Mouse (Mus musculus): Measurements from ENCODE around the gene Ccr1.
"Not testable (repeated sequence)": the region's sequence is repeated elsewhere in the genome, so short reads cannot be mapped to it uniquely, and the experiment has no call there.

The Ccr1 gene

DNA sequence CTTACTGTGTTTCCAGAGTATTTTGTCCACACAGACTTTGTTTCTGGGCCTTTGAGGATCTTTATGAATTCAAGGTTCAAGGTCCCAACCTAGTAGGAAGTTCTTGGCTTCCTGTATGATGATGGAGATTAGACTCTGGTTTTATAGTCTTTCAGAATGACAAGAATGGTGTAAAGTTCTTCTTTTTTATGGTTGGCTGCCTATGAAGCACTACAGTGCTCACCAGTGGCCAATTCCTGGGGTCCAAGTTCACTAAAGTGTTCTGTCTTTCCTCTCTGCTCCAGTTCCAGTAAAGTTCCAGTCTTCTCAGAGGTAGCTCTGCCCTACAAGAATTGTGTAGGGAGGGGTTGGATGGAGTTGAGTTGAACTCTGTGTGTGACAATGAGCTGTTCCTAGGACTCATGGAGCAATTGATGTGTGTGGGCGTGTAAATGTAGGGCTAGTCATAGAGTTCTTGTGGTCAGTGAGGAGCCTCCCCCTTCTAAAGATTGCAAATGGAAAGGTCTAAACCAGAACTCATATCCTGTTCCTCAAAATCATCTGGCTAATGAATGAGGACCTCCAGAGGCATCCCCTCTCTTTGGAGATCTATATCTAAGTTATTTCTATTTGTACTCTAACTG lies at the start of gene Ccr1:
Ccr1 (minus strand) TSS at position 403 of the 623 bp plus-strand sequence.
- DNase-seq (ENCODE audit: low spot score in 2 of 2) = no peak

DNA sequence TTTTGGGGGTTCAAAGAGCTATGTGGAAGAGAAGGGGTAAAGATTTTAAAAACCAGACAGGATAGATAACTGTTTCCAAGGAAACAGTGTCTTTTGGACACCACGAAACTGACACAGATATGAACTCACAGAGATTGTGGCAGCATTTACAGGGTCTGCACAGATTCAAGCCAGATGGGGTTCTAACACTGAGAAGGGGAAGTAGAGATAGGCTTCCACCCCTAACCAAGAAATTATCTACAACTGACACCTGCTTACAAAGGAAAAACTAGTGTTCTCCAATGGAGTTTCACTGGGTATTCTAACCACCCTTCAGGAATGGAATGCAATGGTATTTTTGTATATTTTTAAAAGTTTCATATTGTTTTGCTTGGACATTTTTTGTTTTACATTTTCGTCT lies 47.6 kb upstream of the Ccr1 start:
- DNase-seq (ENCODE audit: low spot score in 2 of 2) = no peak

DNA sequence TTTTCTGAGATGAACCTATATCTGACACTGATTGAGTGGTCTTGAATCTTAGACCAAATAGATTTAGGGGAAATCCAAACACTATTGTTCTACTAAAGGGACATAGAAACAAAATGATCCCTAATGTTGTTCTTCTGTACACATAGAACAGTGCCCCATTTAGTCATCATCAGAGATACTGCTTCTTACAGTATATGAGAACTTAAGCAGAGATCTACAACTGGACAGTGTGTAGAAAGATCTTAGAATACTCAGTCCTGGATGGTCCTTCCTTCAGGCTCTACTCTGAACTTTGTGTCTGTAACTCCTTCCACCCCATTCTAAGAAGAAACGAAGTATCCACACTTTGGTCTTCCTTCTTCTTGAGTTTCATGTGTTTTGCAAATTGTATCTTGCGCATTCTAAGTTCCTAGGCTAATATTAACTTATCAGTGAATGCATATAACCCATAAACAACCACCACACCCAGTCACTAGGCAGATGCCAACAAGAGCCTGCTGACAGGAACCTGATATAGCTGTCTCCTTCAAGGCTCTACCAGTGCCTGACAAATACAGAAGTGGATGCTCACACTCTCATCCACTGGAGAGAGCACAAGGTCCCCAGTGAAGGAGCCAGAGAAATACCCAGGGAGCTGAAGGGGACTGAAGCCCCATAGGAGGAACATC lies 46.6 kb upstream of the Ccr1 start:
- DNase-seq (ENCODE audit: low spot score in 2 of 2) = peak in 1 of 2 experiments; percentile 24

DNA sequence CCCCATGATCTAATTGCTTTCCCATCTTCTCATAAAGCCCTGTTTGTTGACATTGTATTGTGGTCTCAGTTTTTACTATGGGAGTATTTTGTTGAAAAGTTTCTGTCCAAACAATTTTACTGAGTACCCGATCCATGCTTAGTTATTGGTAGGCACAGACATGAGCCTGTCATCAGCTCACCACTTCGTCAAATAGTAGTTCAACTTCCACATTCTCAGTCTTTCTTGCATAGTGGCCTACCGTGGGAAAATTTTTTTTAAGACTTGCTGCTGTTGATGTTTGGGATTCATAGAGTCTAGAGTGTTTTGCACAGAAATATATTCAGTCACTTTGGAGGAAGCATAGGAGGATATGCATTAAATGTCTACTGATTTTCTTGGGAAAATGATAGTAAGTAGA lies 44.8 kb upstream of the Ccr1 start:
- no peak for DNase-seq (ENCODE audit: low spot score in 2 of 2)

DNA sequence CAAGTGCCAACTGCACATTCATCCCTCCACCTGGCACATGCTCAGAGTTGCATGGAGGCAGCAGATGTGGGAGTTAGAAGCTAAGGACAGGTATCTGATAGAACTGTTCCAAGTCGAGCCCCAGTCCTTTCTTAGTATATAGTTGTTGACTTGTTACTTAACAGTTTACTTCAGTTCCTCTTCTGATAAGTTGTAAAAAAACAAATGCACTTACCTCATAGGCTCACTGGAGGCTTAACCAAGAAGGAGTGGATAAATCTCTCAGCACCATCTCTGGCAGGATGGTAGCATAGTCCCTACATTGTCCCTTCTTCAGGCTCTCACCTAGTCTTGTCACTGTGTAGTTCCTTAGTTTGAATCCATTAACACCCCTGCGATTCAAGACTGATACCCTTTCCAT lies 44.2 kb upstream of the Ccr1 start:
- no peak for DNase-seq (ENCODE audit: low spot score in 2 of 2)

DNA sequence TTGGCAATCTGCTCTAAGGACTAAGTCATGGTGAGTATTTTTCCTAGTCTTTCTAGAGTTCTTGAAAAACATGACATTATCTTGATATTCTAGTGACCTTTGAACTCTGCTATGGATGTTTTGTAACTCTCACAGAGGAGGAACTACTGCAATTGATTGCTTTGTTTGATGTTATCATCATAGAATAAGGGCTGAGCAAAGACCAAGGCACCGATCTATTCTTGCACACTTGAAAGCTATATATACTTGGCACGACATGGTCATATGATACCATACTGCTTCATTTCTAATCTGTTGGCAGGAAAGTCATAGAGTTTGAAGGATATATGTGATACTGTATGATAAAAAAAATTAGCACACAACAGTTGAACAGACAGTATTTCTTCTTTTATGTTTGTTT lies 31.3 kb upstream of the Ccr1 start:
- no peak for DNase-seq (ENCODE audit: low spot score in 2 of 2)

DNA sequence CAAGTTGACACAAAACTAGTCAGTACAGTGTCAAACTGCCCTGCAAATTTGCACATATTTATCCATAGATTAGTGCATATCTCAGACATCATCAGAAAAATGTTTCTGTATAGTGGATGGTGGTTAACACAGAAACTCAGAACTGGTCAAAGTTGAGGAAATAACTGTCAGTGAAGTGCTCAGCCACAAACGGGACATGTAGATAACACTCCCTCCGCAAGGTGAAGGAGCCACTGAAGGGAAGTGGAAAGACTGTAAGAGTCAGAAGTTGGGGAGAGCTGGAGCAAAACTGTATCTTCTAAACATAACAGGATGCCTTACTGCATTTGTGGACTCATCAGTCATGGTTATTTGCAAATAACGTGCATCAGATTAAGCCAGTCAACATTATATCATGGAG lies 29.2 kb upstream of the Ccr1 start:
- DNase-seq (ENCODE audit: low spot score in 2 of 2) = no peak

DNA sequence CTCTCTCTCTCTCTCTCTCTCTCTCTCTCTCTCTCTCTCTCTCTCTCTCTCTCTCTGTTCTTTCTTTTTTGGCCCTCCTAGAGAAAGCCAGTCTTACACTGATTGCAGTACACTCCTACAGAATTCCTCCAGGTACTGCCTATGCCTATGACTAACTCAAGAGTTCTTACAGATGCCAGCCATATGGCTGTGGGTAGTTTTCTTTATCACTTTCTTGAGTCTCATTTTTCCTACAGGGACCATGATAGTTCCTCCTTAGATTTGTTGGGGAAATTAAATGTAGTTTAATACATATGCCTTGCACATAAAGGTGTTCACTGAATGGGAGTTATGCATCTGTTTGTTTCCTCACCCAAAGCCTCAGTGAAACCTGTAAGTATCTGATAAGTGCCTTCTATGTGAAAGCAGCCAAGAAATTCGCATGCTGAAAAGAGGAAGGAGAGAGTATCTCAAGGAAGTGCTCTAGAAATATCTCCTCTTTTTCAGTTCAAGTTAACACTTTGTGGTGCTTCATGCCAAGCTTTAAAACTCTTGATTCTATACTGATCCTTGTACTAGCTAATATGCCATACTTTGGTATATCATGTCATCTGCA lies 22.9 kb upstream of the Ccr1 start:
- no peak for DNase-seq (ENCODE audit: low spot score in 2 of 2)

DNA sequence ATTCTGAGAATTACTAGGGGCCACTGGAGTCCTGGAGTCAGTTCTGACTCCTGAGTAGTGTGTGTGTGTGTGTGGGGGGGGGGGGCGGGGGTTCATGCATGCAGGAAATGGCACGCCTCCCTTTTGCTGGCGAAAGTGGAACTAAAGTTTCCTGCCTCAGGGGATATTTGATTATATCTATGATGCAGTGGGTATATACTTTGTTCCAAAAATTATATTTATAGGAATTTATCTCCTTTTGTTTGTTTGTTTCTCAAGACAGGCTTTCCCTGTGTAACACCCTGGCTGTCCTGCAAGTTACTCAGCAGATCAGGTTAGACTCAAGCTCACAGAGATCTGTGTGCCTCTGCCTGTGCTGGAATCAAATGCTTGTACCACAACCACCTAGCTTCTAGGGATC lies 21.2 kb upstream of the Ccr1 start:
- no peak for DNase-seq (ENCODE audit: low spot score in 2 of 2)

DNA sequence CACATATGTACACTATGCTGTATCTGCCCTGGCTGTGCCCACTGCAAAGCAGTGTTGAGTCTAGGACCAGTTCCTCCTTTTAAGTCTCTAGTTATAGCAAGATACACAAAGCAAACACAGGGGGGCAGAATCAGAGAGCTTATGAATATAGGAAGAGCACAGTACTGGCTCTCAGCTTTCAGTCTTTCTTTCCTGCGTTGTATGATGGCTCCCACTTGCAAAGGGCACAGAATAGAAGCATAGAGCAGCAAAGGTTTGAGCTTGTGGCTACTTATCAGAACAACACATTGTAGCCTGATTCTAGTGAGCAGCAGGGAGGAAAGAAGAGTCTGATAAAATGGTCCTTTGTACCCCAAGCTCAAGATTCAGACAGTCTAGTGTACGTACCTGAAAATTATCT lies 17.7 kb upstream of the Ccr1 start:
- DNase-seq (ENCODE audit: low spot score in 2 of 2) = peak in 1 of 2 experiments; percentile 38

DNA sequence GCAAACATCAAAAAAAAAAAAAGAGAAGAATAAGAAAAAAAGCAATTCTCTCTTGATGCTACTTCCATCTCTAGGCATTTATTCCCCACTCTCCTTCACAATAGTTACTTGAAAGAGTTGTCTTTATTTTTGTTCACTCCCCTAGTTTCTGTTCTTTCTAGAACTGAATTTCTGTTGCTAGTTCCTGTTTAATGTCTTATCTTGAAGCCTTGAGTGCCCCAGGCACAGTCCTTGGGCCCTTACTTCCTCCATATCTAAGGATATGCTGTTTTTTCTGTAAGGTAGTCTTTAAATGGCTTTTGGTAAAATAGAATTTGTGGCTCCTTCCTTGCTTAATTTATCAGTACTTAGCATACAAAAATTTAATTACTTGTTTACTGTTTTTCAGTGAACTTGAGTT lies 16.5 kb upstream of the Ccr1 start:
- DNase-seq (ENCODE audit: low spot score in 2 of 2) = no peak

DNA sequence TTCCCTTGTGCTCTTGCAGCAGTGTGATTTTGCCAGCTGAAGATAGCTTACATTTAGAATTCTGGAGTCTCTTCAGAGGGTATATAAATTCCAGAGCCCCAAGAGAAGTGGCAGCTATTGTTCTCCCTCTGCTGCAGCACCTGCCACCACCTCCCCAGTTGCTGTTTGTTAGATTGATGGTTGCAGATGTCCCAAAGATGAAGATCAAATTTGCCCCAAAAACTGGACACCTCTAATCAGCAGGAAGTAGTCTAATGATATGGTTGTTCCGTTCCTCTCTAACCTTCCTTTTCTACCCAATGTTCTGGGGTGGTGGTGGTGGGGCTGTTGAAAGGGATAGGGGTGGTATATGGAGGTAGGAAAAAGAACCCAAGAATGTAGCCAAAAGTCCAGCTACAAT lies 14.2 kb upstream of the Ccr1 start:
- no peak for DNase-seq (ENCODE audit: low spot score in 2 of 2)

DNA sequence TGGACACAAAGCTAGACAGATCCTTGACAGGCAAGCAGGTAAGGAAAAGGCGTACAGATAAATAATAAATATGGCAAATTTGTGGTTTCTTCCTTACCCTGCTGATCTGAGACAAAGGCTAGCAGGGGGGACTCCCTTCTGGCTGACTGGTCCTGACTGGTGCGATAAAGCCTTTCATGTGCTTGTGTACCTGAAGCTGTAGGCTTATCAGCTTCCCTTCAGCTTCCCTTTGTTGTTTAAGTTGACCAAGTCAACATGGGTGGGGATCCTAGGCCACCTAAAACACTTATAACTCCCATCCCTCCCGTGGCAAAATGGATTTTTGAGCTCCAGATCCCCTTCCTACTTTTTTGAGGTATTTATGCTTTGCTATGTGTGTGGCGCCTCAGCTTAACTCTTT lies 13.4 kb upstream of the Ccr1 start:
- DNase-seq (ENCODE audit: low spot score in 2 of 2) = no peak

DNA sequence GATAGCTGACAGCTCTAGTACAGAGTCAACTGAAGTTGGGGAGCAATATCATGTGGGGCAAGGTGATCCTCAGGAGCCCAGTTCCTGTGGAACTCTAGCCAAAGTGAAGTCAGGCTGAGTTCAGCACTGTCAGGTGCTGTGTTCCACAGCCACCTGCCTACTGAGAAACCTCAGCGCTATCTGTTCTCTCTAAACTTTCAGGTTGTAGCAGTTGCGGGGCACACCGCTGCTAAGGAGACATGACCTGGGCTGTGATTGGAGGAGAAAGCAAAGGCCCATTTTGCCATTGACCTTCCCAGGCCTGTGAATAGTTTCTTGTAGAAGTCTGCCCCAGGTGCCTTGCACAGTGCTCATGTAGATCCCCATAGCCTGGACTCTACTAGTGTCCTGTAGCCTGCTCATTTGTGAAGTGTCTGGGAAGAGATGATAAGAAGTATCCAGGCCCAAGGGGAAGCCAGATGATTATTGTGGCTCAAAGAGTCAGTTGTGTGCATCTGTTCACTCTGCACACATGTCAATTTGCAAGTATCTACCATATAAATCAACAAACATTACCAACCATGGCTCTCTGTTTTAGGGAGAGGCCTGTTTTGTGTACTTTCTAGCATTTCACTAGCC lies 12.5 kb upstream of the Ccr1 start:
- DNase-seq (ENCODE audit: low spot score in 2 of 2) = not testable (repeated sequence)

DNA sequence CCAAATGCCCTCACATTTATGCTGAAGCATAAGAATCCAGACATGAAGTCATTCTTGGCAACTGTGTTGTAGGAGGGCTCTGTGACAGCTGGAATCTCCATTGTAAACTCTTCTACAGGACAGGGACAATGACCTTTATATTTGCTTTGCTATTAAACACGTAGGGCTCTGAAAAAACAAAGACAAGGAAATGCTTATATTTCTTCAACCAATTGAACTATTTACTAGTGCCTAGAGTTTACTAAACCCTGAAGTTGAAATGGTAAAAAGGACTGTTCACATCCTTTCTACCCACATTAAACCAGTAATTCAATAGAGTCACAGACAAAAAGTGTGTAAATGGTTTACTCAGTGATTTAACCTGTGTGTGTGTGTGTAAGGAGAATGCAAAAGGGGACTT lies 9.8 kb upstream of the Ccr1 start, which contains the start of gene Ccr1l1:
Ccr1l1 (minus strand) TSS at position 101 of the 400 bp plus-strand sequence.
- DNase-seq (ENCODE audit: low spot score in 2 of 2) = no peak

DNA sequence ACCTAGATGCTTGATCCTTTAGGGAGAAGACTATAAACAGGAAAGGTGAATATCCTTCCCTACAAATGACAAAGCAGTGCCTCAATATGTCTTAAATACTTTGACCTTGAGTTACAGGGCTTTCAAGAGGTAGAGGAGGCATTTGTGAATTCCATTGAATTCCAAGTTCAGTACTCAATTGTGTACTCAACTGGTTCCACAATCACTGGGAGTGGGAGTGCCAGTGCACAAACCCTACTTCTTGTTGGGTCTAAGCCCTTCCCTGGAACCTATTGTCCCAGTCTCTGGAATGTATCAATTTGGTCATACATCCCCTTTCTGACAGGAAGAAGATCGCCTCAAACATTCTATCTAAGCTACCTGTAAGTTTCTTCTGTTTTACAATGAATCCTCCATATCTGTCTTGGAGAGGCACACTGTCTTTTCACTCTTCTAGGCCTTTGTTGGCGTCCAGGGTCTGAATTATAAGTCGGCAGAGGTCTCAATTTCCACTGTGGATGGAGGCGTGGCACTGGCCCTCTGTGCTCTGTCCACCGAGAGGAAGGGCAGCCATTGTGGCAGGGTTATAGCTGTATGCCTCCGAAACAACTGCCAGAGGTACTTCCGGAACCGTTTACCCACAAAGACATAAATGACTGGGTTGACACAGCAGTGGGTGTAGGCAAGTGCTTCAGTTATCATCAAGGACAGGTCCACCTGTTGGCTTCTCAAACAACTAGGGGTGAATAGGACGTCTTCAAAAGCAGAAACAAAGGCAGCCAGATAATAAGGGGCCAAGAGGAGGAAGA lies 8.6 kb upstream of the Ccr1 start:
- DNase-seq (ENCODE audit: low spot score in 2 of 2) = peak in 1 of 2 experiments; percentile 54

DNA sequence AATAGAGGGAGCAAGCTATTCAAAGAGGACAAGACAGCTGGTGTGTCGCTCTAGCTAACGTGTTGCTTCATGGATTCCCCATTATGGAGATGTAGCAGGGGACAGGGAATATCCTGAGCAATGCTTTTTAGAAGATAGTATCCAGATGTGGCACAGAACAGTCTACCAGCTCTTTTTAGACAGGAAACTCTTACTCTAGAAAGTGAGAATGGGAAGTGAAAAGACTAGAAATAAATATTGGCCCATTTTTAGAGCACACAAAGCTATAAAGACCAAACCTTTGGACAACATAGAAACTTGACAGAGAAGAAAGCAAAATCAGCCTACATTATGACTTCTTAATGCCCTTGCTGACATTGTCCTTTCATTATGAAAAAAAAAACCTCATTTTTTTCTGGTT lies 7.1 kb upstream of the Ccr1 start:
- DNase-seq (ENCODE audit: low spot score in 2 of 2) = no peak

DNA sequence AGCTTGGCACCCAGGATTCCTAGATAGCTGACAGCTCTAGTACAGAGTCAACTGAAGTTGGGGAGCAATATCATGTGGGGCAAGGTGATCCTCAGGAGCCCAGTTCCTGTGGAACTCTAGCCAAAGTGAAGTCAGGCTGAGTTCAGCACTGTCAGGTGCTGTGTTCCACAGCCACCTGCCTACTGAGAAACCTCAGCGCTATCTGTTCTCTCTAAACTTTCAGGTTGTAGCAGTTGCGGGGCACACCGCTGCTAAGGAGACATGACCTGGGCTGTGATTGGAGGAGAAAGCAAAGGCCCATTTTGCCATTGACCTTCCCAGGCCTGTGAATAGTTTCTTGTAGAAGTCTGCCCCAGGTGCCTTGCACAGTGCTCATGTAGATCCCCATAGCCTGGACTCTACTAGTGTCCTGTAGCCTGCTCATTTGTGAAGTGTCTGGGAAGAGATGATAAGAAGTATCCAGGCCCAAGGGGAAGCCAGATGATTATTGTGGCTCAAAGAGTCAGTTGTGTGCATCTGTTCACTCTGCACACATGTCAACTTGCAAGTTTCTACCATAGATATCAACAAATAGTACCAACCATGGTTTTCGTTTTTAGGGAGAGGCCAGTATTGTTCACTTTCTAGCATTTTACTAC lies 1.5 kb downstream of the Ccr1 start:
- not testable (repeated sequence) for DNase-seq (ENCODE audit: low spot score in 2 of 2)

DNA sequence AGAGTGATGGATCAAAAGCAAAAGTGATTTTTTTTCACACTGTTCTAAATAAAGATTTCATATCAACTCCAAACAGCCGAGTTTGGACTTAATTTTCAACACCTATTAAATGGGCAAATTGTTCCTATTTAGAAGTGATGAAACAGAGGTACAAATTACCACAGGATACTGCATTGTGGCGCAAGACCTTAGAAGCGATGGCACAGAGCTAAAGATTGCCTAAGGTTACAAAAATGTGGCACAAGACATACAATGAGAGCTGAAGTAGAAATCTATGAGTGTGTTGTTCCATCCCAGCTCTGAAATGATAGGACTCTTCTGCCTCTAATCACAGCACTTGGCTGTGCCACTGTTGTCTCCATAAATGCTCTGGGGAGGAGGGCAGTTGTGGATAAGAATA lies 3.7 kb downstream of the Ccr1 start:
- DNase-seq (ENCODE audit: low spot score in 2 of 2) = no peak

DNA sequence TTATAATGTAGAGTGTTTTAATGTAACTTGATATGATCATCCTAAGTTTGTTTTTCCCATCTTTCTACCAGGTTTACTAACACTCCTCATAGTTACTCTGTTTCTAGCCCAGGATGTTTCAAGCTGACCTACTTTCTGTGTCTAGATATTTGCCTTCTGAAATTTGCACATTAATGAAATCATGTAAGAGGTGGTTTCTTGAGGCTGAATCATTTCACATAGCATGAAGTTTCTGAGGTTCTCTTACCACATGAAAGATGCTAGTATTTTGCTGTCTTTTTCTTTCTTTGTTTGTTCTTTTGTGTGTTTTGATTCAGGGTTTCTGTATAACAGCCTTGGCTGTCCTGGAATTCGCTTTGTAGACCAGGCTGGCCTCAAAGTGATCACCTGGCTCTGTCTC lies 8.3 kb downstream of the Ccr1 start:
- no peak for DNase-seq (ENCODE audit: low spot score in 2 of 2)

DNA sequence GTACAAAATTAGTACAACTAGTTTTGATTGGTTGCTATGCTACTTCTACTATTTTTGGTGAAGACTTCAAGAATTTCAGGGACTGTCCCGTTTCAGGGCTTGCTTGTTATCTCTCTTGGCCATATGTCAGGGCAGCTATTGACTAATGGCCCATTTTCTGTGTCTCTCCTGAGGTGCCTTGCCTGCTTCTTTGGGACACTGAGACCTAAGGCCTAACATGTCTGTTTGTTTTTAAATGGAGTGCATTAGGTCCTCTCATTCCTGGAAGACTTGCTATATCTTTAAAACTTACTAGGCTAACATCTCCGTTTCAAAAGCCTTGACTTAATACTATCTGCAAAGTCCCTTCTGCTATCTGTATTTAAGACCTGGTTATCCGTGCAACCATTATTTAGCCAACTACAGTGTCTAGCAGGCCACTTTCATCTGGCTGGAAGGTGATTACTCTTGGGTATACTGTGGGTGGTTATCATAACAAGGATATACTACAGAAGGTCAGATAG lies 10.5 kb downstream of the Ccr1 start:
- peak in 1 of 2 experiments; percentile 35 for DNase-seq (ENCODE audit: low spot score in 2 of 2)
